21 mouse cellular contexts compared by ENCODE assay signal in the genomic region with DNA sequence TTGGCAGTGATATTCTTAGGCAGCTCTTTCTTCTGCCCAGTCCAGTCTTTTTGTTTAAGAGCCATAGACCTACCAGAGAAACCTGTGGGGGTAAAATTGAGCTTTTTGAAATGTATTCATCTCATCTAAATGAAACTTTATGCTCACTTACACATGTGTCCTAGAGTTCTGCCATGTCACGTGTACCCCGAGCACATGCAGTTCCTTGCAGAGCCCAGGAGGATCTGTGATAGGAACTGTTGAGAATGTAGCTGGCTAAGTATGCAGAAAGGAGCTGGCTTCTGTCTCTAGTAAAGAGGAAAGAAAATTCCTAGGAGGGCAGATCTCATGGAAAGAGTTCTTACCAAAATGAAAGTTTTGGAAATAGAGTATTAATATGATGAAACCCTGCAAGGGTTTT.
DNase-seq lines count a peak whose midpoint lies in the region; ATAC-seq lines count a peak whose summit lies in the region.
"Had no signal": no experiment of that assay in that cellular context is flagged by ENCODE, and none has a peak within 500 bp of the region (broad histone marks: within the 10 kb centered on the region; RNA-seq: fewer than 3 reads in every experiment).

No protein-coding gene starts in this region.

- intact Hi-C loops in heart, postnatal 25 days (cut with DNase I): no loop called here

- H3K36me3 ChIP-seq in lung, embryonic 16.5 days (ENCODE audit: control insufficient read depth, insufficient read depth, low read length): peaks cover 2% of the 10 kb centered on the region; the same call in 1 of the 2 replicates
- H3K36me3 ChIP-seq: embryonic facial prominence, embryonic 10.5 days; heart, embryonic 15.5 days; hindbrain, embryonic 15.5 days had no signal

- ATAC-seq in lung, embryonic 16.5 days (ENCODE audit: low read depth): no peak
- ATAC-seq: activated CD4-positive, CD25-positive, alpha-beta regulatory T cell, adult 4 months; Patski had no signal

- H3K9ac ChIP-seq in lung, embryonic 16.5 days (ENCODE audit: low read length): no peak overlapping the region
- H3K9ac ChIP-seq: forebrain, embryonic 13.5 days; forebrain, postnatal 0 days; heart, embryonic 15.5 days; hindbrain, embryonic 15.5 days had no signal

- H3K4me3 ChIP-seq in lung, embryonic 16.5 days (ENCODE audit: low read length): no peak overlapping the region
- H3K4me3 ChIP-seq: embryonic facial prominence, embryonic 10.5 days; forebrain, embryonic 13.5 days; heart, embryonic 15.5 days; hindbrain, embryonic 15.5 days had no signal

- H3K4me1 ChIP-seq in lung, embryonic 16.5 days (replicated peaks; ENCODE audit: control insufficient read depth, insufficient read depth, low read length): peaks cover 19% of the 10 kb centered on the region
- H3K4me1 ChIP-seq: forebrain, embryonic 13.5 days; hindbrain, embryonic 15.5 days had no signal

- no peak overlapping the region for H3K4me2 ChIP-seq in lung, embryonic 16.5 days (ENCODE audit: low read depth, low read length)
- H3K4me2 ChIP-seq: forebrain, embryonic 13.5 days; heart, embryonic 11.5 days; heart, embryonic 15.5 days; hindbrain, embryonic 15.5 days had no signal

- H3K27ac ChIP-seq in lung, embryonic 16.5 days (ENCODE audit: low read length): peak overlapping the region; percentile 86; the same call in 1 of the 2 replicates
- H3K27ac ChIP-seq: embryonic facial prominence, embryonic 10.5 days; forebrain, embryonic 13.5 days; heart, embryonic 15.5 days; hindbrain, embryonic 15.5 days had no signal

- 0 out of 2 replicates have a peak, but pooled peaks cover 2% of the 10 kb centered on the region for H3K9me3 ChIP-seq in lung, embryonic 16.5 days (ENCODE audit: control insufficient read depth, low read length)
- H3K9me3 ChIP-seq: embryonic facial prominence, embryonic 10.5 days; forebrain, embryonic 13.5 days; heart, embryonic 15.5 days; hindbrain, embryonic 15.5 days had no signal

- no peaks in the 10 kb centered on the region for H3K27me3 ChIP-seq in lung, embryonic 16.5 days (ENCODE audit: control insufficient read depth, insufficient read depth, low read depth, low read length)
- H3K27me3 ChIP-seq: CH12.LX; forebrain, embryonic 13.5 days; heart, embryonic 15.5 days; hindbrain, embryonic 15.5 days had no signal

- 86% methylated on average over 2 of the region's 2 CpGs for WGBS in lung, embryonic 16.5 days

- DNase-seq in heart, adult 18-20 months: peak; percentile 28 to 52
- no peak for DNase-seq in heart, postnatal 25 days (ENCODE audit: low spot score)
- DNase-seq in layer of hippocampus, adult 9-11 months: peak; percentile 37
- no peak for DNase-seq in layer of hippocampus, adult 9-10 months (ENCODE audit: low spot score)
- no peak for DNase-seq in lung, postnatal 10 days
- DNase-seq in skeletal muscle tissue, adult 2 months (ENCODE audit: low read depth, low spot score): peak; percentile 61
- DNase-seq: adrenal gland, postnatal 14 days; cerebellum, adult 18-20 months; cerebellum, adult 9-11 months; cerebellum, postnatal 36 days; gastrocnemius, postnatal 14 days had no signal

Comparison
In these comparisons a context has a peak if more than half of its experiments do, and no peak if none do; other contexts are left out.
1. DNase-seq: peak in heart, adult 18-20 months (2 of 2), layer of hippocampus, adult 9-11 months (single experiment) and skeletal muscle tissue, adult 2 months (single experiment); none in heart, postnatal 25 days (single experiment), layer of hippocampus, adult 9-10 months (single experiment) and lung, postnatal 10 days (single experiment).